Mouse (Mus musculus) gastrocnemius, adult 8-10 months (tissue): Measurements from ENCODE around the gene Tars2. TPM values are rescaled to one million over a fixed set of nuclear protein-coding genes. Genes with fewer than 3 reads are reported as not detected.
"Not testable (repeated sequence)": the region's sequence is repeated elsewhere in the genome, so short reads cannot be mapped to it uniquely, and the experiment has no call there.

Source experiments
- DNase-seq, 2 experiments: peaks; one replicate each; pipeline ENCODE4 v3.0.0; 2022; ENCODE audit warnings: low spot score in 2 of 2
- microRNA-seq: library from miRNA; unstranded; fragments of <30 nt; microRNA quantifications from one replicate; pipeline ENCODE4 v1.2.0, GENCODE M21; 2022
- total RNA-seq, 4 experiments: library from RNA; stranded (reverse); gene quantifications; 2 replicates each; pipeline ENCODE4 v1.2.4; 2022

Gene Tars2
- total RNA-seq, 4 experiments from 2014 or later = 21.8 to 27.4 (median 26.8) TPM

GRCm38 (mm10) chr3:95696360-95696759, 63.6 kb downstream of the Tars2 start:
- DNase-seq = no peak

- no peak for DNase-seq
Measured at GRCm38 (mm10) chr3:95695796-95696195, 64.2 kb downstream of the Tars2 start.

DNA sequence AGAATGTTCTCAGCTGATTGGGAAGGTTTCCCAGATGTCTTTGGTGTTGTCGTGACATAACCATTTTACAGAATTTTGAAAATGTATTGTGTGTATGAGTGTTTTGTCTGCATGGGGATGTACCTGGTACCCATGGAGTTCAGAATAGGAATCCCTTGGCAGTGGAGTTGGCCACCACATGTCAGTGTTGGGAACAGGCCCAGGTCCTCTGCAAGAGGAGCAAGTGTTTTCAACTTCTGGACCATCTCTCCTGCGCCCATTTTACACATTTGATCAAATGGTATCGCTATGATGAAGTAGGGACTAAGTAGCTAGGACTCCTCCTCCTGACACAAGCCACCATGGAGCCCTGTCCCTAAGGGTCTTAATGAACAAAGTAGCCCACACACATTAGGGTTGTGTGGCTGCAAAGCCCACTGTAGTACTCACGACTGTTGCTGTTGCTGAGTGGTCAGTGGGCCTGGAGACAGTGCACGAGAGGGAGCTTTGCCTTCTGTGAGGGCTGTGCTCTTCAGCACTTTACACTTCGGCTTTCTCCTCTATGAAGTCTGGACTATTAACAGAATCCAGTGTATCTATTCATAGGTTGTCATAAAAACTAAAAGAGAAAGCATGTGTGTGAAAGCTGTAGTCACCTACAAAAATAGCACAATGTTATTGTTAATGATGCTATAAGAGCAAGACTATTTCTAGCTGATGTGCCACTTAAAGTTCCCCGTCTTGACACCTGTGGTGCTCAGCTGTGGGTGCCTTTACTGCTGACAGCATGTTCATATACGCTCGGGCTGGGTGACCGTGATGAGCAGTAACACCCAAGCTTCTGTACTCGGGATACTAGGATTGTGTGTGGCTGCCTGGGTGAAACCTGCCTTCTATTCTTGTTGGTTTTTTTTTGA, 65.0 kb downstream of the Tars2 start:
- DNase-seq = no peak

- DNase-seq = no peak
Measured at GRCm38 (mm10) chr3:95693821-95694807, 65.9 kb downstream of the Tars2 start.

DNA sequence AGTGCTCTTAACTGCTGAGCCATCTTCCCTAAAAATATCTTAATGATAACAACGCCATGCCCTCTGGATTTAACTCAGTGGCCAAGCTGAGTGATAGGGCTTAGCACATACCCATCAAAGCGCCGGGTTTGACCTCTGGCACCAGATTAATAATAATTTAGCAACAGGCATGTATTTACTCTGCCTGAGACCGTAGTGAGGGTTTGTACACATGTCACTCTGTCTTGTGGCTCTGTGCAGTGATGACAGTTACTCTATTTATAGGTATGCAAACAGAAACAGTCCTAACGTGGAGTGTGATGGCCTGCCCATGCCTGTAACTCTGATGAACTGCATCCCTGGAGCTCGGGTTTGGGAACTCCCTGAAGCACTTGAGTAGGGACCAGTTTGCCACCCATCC, 67.3 kb downstream of the Tars2 start:
- DNase-seq = peak in 1 of 2 experiments; percentile 37

DNA sequence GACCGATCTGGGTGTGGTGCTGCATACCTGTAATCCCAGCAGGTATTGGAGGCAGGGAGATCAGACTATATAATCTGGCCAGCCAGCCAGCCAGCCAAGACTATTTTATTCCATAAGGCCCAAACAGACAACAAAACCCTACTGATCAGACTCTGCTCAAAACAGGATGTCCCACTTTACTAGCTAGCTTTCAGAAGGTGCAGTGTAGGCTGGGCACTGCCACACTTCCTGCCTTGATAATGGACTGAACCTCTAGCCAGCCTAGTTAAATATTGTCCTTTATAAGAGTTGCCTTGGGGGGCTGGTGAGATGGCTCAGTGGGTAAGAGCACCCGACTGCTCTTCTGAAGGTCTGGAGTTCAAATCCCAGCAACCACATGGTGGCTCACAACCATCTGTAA, 69.5 kb downstream of the Tars2 start:
- DNase-seq = not testable (repeated sequence)

Small RNA genes within 50 kb of the gene (microRNA-seq; reads per million reads assigned to microRNA genes)
- not detected for gene Mir7014

Other genes starting within 250 kb of the Tars2 start
- 1 to 10 TPM in 2 of 4 experiments, under 1 TPM in 2; 0.61 to 3.8 (median 2.0) TPM for gene Ctss, start 233.4 kb downstream of the Tars2 start, total RNA-seq
- not detected for gene Hormad1, start 200.5 kb downstream of the Tars2 start, total RNA-seq
- gene Golph3l, start 171.3 kb downstream of the Tars2 start, total RNA-seq = 10 to 100 TPM; 10.4 to 14.3 (median 11.3) TPM
- 100 to 1,000 TPM; 104 to 118 (median 108) TPM for gene Ensa, start 135.2 kb downstream of the Tars2 start, total RNA-seq
- gene Mcl1, start 101.4 kb downstream of the Tars2 start, total RNA-seq = 100 to 1,000 TPM in 3 of 4 experiments, 10 to 100 TPM in 1; 95.7 to 113 (median 106) TPM
- gene Adamtsl4, start 72.3 kb downstream of the Tars2 start, total RNA-seq = 10 to 100 TPM; 13.8 to 23.4 (median 18.2) TPM
- 10 to 100 TPM in 2 of 4 experiments, 1 to 10 TPM in 2; 6.0 to 16.6 (median 12.2) TPM for gene Ecm1, start 20.6 kb downstream of the Tars2 start, total RNA-seq
- 10 to 100 TPM; 31.2 to 38.4 (median 32.1) TPM for gene Rprd2, start 58.7 kb upstream of the Tars2 start, total RNA-seq
- 10 to 100 TPM; 12.8 to 18.2 (median 15.1) TPM for gene Prpf3, start 95.7 kb upstream of the Tars2 start, total RNA-seq
- 100 to 1,000 TPM; 307 to 343 (median 325) TPM for gene Mrps21, start 111.3 kb upstream of the Tars2 start, total RNA-seq
- 10 to 100 TPM in 3 of 4 experiments, 1 to 10 TPM in 1; 9.4 to 22.7 (median 15.7) TPM for gene Ciart, start 122.0 kb upstream of the Tars2 start, total RNA-seq
- 1 to 10 TPM; 1.1 to 2.1 (median 1.5) TPM for gene BC028528, start 131.8 kb upstream of the Tars2 start, total RNA-seq
- 10 to 100 TPM; 44.6 to 48.2 (median 47.8) TPM for gene Aph1a, start 133.8 kb upstream of the Tars2 start, total RNA-seq
- gene Car14, start 144.5 kb upstream of the Tars2 start, total RNA-seq = 100 to 1,000 TPM in 1 of 4 experiments, 10 to 100 TPM in 3; 41.8 to 112 (median 61.1) TPM
- 100 to 1,000 TPM in 1 of 4 experiments, 10 to 100 TPM in 3; 76.8 to 106 (median 90.5) TPM for gene Anp32e, start 169.0 kb upstream of the Tars2 start, total RNA-seq
- gene Plekho1, start 235.8 kb upstream of the Tars2 start, total RNA-seq = 10 to 100 TPM; 11.3 to 16.5 (median 12.9) TPM